Mouse (Mus musculus) C2C12 (cell line): ENCODE results near the gene Capg.

Experiments
- CEBPB ChIP-seq: IDR thresholded peaks from one replicate; pipeline ENCODE4 v1.6.1; 2011; ENCODE audit warnings: low read depth, mild to moderate bottlenecking, control low read depth, moderate library complexity
- CTCF ChIP-seq: IDR thresholded peaks from one replicate; pipeline ENCODE4 v1.5.1; 2011; ENCODE audit not compliant: control insufficient read depth, insufficient read depth, insufficient read length
- FOSL1 ChIP-seq: IDR thresholded peaks from one replicate; pipeline ENCODE4 v1.8.0; 2011; ENCODE audit warnings: mild to moderate bottlenecking, low read length; ENCODE audit not compliant: poor library complexity, insufficient read depth, severe bottlenecking
- MAX ChIP-seq: IDR thresholded peaks from one replicate; pipeline ENCODE4 v1.6.1; 2011; ENCODE audit warnings: mild to moderate bottlenecking, control low read depth
- MYOD1 ChIP-seq: IDR thresholded peaks from one replicate; pipeline ENCODE4 v1.6.1; 2011; ENCODE audit warnings: low read depth; ENCODE audit not compliant: control insufficient read depth, insufficient read length
- MYOG ChIP-seq: IDR thresholded peaks from one replicate; pipeline ENCODE4 v1.6.1; 2011; ENCODE audit not compliant: control insufficient read depth, insufficient read length; ENCODE audit errors: extremely low read depth
- USF1 ChIP-seq: IDR thresholded peaks from one replicate; pipeline ENCODE4 v1.6.1; 2011; ENCODE audit warnings: low read depth, mild to moderate bottlenecking, control low read depth, moderate library complexity

DNA sequence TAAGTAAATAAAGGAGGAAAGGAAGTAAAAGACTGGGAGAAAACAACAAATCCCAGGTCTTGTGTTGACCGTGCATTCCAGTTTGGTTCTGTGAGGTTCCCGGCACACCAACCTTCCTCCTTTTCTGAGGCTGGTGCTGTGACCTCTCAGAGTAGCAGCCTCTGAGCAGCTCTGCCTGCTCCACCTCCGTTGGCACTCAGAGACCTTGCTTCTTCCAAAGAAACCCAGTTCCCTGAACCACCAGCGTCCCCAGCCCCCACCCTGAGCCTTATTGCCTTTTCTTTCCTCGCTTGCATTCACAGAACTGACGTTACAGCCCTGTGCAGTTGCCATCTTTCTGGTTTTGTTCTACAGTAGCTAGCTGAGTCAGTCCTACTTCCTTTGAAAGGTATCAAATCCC lies 56.0 kb downstream of the Capg start:
- TF ChIP-seq CTCF, result no peak
- TF ChIP-seq MYOG, result no peak
- TF ChIP-seq MYOD1, result no peak
- TF ChIP-seq USF1, result no peak
- no peak for TF ChIP-seq MAX
- TF ChIP-seq CEBPB, result no peak
- no peak for TF ChIP-seq FOSL1
